Mouse (Mus musculus) ovary, postnatal 10 days (tissue): Measurements from ENCODE around the gene Gm5901.

Experiments
- DNase-seq: peaks from one replicate; pipeline ENCODE4 v3.0.0; 2022; ENCODE audit warnings: low spot score

Gene Gm5901

GRCm38 (mm10) chr7:105406322-105406721 lies 31.5 kb downstream of the Gm5901 start:
- no peak for DNase-seq

GRCm38 (mm10) chr7:105411874-105412632 lies 37.2 kb downstream of the Gm5901 start:
- peak; percentile 68 for DNase-seq

GRCm38 (mm10) chr7:105414385-105414784 lies 39.5 kb downstream of the Gm5901 start:
- DNase-seq, result no peak

GRCm38 (mm10) chr7:105416529-105416928 lies 41.7 kb downstream of the Gm5901 start:
- DNase-seq, result no peak

- DNase-seq, result no peak
These were observed 43.3 kb downstream of the Gm5901 start for GRCm38 (mm10) chr7:105418106-105418505.

GRCm38 (mm10) chr7:105420903-105421302 lies 46.1 kb downstream of the Gm5901 start:
- DNase-seq, result no peak

- no peak for DNase-seq
These were observed 49.5 kb downstream of the Gm5901 start for GRCm38 (mm10) chr7:105424368-105424767.

GRCm38 (mm10) chr7:105425424-105426043 lies 50.7 kb downstream of the Gm5901 start, which contains the start of gene Cckbr:
Cckbr (plus strand) TSS chr7:105425731.
- no peak for DNase-seq

GRCm38 (mm10) chr7:105426051-105426450 lies 51.2 kb downstream of the Gm5901 start:
- DNase-seq, result no peak
